Mouse (Mus musculus) Patski (cell line): ENCODE measurements around the gene Ngf. TPM values are rescaled to one million over a fixed set of nuclear protein-coding genes. Genes with fewer than 3 reads are reported as not detected.

Experiments used
- ATAC-seq: fragments of 100-300 bp; one replicate; pipeline ENCODE4 v1.8.0; 2021
- CTCF ChIA-PET: fragments of 350-600 bp; sonication (Branson Sonifier 250); formaldehyde crosslinking; loops from one replicate; lab custom pipeline; 2022; ENCODE audit warnings: inconsistent platforms; lab: Charles Lee
- POLR2A ChIA-PET: fragments of 350-600 bp; sonication (Branson Sonifier 250); formaldehyde crosslinking; loops from one replicate; lab custom pipeline; 2022; ENCODE audit warnings: antibody characterized with exemption, inconsistent platforms; lab: Charles Lee
- DNase-seq: peaks from one replicate; pipeline ENCODE4 v3.0.0-alpha.2; 2011; ENCODE audit warnings: low read depth, low spot score
- H3K27me3 ChIP-seq: fragments of 371-371 bp; one replicate; pipeline ENCODE4 v1.5.1; 2021
- CTCF ChIP-seq: fragments of 100-300 bp; IDR thresholded peaks from one replicate; pipeline ENCODE4 v1.5.1; 2021
- in situ Hi-C: fragments of 300-500 bp; cut with MboI; formaldehyde crosslinking; loops from 3 replicates; pipeline ENCODE4 v1.11.1; 2018; ENCODE audit warnings: low pct_unique_long_range_greater_than_20kb, mixed read lengths
- polyA plus RNA-seq: library from polyadenylated mRNA; unstranded; gene quantifications from one replicate; pipeline ENCODE4 v1.2.3, GENCODE M21; 2021

The Ngf gene
- polyA plus RNA-seq, 1 experiment from 2014 or later, result not detected

DNA sequence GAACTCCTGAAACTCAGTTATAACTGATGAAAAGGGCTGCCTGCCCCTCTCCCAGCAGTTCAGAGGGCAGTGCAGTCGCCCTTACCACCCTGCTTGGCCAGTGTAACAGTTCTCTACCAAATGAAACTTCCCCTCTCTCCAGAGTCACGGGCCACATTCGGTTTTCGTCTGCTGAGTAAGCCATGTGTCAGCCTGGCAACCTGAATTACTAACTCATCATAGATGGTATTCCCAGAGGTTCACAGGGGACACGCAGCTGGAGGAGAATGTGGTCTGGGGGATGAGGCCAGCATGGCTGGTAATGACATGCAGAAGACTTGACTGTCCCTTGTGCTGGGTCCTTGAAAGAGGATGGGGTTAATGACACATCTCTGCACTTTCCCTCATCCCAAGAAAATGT, 1.5 kb downstream of the Ngf start:
- in situ Hi-C loops, result loop anchor here (5.0 to 10.0 kb wide), 2 partner anchors 109 to 204 kb away; no protein-coding TSS in a partner anchor
- no peaks in the 10 kb centered on the region for H3K27me3 ChIP-seq
- ChIA-PET POLR2A (no interaction called here), CTCF (interaction anchor here (1.7 kb wide), 1 partner anchor 10 kb away, joined by 6 read pairs; no protein-coding TSS in a partner anchor)
- peak; percentile 86 for DNase-seq
- ATAC-seq, result peak; percentile 32
- TF ChIP-seq CTCF, result no peak

DNA sequence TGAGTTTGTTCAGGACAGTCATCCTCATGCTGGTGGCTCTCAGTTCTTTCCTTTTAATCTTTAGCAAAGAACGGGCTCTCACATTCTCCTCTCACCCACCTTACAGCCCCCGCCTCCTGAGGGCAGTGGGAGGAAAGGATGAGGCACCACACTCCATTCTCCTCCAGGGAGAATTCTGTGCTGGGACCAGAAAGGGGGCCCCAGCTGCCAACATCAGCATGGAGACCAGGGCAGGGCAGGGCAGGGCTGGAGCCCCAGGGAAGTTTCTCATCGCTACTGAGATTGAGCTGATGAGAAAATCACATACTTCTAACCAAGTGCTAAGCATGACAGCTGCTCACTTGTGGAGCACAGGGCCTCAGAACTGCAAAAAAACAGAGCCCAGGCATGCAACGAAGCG, 2.1 kb downstream of the Ngf start:
- ChIA-PET POLR2A (no interaction called here), CTCF (interaction anchor here (1.7 kb wide), 1 partner anchor 11 kb away, joined by 6 read pairs; no protein-coding TSS in a partner anchor)
- ATAC-seq (peak; percentile 24), DNase-seq (no peak)
- in situ Hi-C loops, result loop anchor here (5.0 to 10.0 kb wide), 2 partner anchors 109 to 203 kb away; no protein-coding TSS in a partner anchor
- no peaks in the 10 kb centered on the region for H3K27me3 ChIP-seq
- TF ChIP-seq CTCF, result no peak

DNA sequence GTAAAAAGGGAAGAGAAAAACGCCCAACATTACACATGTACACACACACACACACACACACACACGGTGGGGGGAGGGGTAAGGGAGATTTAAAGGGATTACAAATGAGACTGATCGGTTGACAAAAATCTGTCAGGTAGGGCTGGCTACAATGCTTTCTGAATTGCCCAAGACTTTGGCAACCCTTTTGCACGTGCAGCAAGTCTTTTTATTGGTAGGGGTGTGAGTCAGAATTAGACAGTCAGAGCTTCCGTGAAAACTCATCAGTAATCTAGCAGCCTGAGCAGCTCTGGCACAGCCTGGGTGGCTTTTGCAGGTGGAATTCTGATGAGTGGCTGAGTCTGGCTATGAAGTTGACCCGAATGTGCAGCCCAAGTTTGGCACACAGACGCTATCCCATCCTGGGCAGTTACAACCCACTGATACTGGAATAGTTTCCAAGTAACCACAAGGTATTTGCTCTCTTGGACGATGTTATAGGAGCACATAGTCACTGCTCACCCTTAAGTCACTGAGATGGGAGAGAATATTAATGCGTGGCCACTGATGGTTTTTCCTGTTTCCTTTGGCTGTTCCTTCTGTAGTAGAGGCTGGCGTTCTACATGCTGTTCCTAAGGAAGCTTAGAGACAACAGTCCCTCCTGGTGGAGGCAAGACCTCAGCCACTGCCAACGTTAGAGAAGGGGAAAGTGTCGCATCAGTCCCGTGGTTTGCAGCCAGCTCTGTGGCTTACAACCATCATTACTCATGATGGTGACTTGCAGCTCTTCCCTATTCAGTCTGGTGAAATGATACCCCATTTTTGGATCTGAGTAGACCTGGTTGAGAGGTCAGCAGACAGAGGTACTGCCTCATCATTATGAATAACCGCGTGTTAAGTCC, 4.8 kb downstream of the Ngf start:
- ChIA-PET POLR2A (interaction anchor here (0.6 to 0.7 kb wide), 2 partner anchors 53 to 104 kb away, joined by 3 to 4 read pairs; no protein-coding TSS in a partner anchor), CTCF (interaction anchor here (0.8 to 2.7 kb wide), 4 partner anchors 16 to 225 kb away, joined by 3 to 7 read pairs (median 4); no protein-coding TSS in a partner anchor)
- ATAC-seq, result peak; percentile 86
- no peak for TF ChIP-seq CTCF
- H3K27me3 ChIP-seq, result no peaks in the 10 kb centered on the region
- DNase-seq, result peak; percentile 99
- in situ Hi-C loops, result loop anchor here (5.0 to 10.0 kb wide), 3 partner anchors 112 to 218 kb away; no protein-coding TSS in a partner anchor

DNA sequence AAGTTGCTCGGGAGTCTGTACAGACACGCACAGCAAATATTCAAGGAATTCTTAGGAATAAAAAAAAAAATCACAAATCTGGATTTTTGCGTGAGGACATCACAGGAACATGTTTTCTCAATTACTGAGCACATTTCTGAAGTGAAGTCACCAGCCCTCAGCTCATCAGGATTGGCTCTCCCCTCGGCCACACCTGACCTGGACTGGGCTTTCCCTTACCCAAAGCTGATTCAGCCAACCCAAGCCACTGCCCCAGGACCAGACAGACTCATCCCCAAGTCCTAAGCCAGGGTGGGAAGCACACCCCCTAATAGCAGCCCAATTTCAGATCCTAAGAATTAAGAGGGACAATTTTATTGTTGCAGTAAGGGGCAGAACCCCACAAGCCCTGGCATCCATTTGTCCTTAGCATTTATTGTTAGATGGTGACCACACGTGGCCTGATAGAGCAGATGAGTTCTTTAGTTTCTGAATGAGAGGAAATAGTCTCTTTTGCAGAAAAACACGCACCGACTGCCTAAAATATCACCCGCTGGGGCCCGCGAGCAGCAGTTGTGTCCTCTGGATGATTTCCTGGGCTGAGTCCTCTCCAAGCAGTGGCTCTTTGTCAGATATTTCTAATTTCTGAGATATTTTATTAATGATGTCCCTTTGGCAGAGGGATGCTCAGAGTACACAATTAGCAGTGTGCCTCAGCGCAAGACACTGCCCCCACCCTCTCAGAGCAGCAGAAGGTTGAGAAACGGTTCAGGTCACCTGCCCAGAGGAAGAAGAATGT, 8.4 kb downstream of the Ngf start:
- H3K27me3 ChIP-seq, result no peaks in the 10 kb centered on the region
- ChIA-PET CTCF (no interaction called here), POLR2A (interaction anchor here (0.6 kb wide), 1 partner anchor 141 kb away, joined by 3 read pairs; no protein-coding TSS in a partner anchor)
- DNase-seq (no peak), ATAC-seq (peak; percentile 12)
- TF ChIP-seq CTCF, result no peak
- in situ Hi-C loops, result loop anchor here (5.0 to 10.0 kb wide), 2 partner anchors 197 to 214 kb away; no protein-coding TSS in a partner anchor

DNA sequence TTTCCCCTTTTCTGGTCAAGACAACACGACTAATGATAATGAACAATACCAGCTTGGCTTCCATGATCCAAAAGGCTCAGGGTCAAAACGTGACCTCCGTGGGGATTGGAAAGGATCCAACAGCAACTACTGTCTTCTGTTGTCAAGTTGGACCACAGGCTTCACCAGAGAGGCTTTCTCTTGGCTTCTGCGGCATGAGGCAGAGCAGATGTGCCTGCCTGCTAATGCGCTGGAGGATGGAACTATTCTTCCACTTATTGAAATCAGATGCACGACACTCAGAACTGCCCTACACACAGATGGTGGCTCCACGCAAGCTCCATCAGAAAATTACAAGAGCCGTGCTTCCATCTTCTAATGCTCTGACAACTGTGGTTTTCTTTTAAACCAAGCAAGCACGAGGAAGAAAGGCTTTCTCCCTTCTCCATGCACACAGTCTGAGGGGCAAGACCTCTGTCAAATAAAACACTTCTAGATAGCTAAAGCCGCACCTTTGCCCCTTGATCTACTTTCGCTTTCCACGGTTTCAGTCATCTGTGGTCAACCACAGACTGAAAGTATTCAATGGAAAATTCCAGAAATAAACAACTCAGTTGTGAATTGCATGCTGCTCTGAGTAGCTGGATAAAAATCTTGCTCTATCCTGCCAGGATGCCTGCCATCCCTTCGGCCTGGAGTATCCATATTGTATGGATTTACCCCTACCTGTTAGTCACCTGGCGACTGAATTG, 20.8 kb downstream of the Ngf start:
- DNase-seq (peak; percentile 83), ATAC-seq (peak; percentile 70)
- ChIA-PET CTCF (interaction anchor here (1.1 to 2.1 kb wide), 4 partner anchors 8 to 24 kb away, joined by 3 to 7 read pairs (median 4); no protein-coding TSS in a partner anchor), POLR2A (no interaction called here)
- in situ Hi-C loops, result no loop called here
- no peak for TF ChIP-seq CTCF
- no peaks in the 10 kb centered on the region for H3K27me3 ChIP-seq

DNA sequence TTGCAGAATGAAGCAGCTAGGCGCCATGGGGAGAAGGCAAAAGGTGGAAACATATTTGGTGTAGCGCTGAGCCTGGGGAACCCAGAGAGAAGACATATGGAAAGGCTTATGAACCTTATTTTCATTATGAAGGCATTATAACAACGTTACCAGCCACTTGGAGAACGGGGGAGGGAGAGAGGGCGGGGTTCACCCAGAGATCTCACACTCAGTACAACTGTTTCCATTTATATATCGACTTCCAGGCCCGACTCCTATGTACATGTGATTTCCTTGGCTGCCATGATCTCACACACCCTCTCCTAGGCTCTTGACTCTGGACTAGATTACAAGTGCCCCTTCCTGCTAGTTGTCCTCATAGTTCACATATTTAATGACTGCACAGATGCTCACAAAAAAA, 28.4 kb downstream of the Ngf start:
- no peaks in the 10 kb centered on the region for H3K27me3 ChIP-seq
- POLR2A ChIA-PET, result no interaction called here
- no peak for TF ChIP-seq CTCF
- DNase-seq (no peak), ATAC-seq (no peak)
- in situ Hi-C loops, result no loop called here
- CTCF ChIA-PET, result no interaction called here

DNA sequence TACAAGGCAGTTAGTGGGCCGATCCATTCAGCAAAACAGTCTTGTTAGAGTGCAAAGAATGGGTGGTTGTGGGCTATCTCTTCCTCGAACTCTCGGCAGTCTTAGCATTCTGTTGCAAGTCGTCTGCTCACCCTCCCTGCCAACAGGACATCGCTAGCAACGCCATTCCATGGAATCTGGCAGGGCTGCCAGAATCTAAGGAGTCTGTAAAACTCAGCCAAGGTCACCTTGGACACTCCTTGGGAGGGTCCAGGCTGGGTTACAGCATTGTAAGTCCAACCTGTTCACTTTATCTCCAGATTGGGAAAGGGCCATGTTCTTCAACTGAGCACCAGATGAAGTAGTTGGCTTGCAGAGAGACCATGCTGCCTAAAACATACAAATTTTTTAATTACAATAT, 29.2 kb downstream of the Ngf start:
- no peak for ATAC-seq
- no peak for DNase-seq
- ChIA-PET CTCF (no interaction called here), POLR2A (no interaction called here)
- no peaks in the 10 kb centered on the region for H3K27me3 ChIP-seq
- no peak for TF ChIP-seq CTCF
- in situ Hi-C loops, result no loop called here

DNA sequence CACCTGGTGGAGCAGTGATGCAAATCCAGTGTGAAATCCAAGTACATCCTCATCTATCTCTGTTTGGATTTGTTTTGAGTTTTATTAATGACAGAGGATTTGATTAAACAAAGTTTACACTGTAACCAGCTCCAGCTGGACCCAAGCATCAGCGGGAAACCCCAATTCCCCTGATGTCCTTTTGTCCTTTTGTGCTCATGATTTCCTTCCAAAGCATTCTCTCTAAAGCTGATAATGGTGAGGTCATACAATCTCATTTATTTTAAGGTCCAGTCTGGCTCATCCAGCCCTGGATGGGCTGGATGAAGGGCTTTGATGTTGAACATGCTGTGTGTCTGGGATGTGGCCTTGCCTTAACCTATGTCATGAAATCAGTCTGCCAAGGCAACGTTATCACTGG, 30.3 kb downstream of the Ngf start:
- POLR2A ChIA-PET, result no interaction called here
- TF ChIP-seq CTCF, result no peak

DNA sequence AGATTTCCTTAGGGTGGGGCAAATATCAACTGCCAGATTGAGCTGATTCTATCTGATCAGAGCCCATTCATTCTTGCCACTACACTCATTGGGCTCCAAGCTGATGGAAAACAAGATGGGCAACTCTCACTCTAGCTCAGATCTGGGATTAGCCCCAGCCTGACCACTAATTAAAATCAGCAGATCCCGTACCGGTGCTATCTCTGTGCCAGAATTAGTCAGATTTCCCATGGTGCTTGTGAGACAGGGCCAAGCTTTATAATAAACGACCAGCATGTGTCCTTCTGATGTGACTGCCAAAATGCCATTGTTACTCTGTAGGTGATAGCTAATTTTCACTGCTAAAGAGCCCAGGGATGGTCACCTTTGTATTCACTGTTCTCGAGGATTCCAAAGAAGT, 31.5 kb downstream of the Ngf start:
- ChIA-PET POLR2A (interaction anchor here (0.8 kb wide), 1 partner anchor 11 kb away, joined by 3 read pairs; no protein-coding TSS in a partner anchor), CTCF (interaction anchor here (0.7 to 0.8 kb wide), 2 partner anchors 9 to 11 kb away, joined by 3 read pairs; no protein-coding TSS in a partner anchor)
- no peaks in the 10 kb centered on the region for H3K27me3 ChIP-seq
- no peak for TF ChIP-seq CTCF
- no peak for DNase-seq
- no peak for ATAC-seq
- in situ Hi-C loops, result no loop called here

More for the DNA sequence above, 30.3 kb downstream of the Ngf start:
- in situ Hi-C loops, result no loop called here
- no peak for DNase-seq
- CTCF ChIA-PET, result no interaction called here
- ATAC-seq, result no peak
- no peaks in the 10 kb centered on the region for H3K27me3 ChIP-seq

DNA sequence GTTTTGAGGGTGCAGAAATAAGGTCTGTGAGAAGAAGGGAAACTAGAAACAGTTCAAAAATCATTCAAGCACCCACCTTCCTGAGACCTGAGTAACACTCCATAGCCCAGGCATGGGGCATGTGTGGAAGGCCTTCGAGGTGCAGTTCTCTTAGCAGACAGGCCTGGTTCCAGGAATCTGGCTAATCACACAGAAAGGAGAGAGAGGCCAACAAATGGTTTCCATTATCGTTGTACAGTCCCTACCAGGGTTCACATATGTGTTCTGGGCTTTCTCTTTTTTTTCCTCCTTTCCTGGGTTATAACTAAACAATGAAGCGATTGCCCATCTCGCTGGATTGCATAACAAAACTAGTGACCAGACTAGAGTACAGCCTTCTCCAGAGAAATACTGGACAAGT, 35.4 kb downstream of the Ngf start:
- no peak for DNase-seq
- ChIA-PET CTCF (no interaction called here), POLR2A (interaction anchor here (0.6 kb wide), 1 partner anchor 17 kb away, joined by 3 read pairs; no protein-coding TSS in a partner anchor)
- no peaks in the 10 kb centered on the region for H3K27me3 ChIP-seq
- TF ChIP-seq CTCF, result no peak
- in situ Hi-C loops, result no loop called here
- ATAC-seq, result no peak
